Mouse (Mus musculus) CH12.LX (cell line): ENCODE measurements at regions not wholly inside any gene's neighbourhood (a gene's known extent, or its start where the extent isn't known, plus 50 kb on each side); places are given as distances from the start of the nearest gene placed in this dataset.

ENCODE experiments used
- DNase-seq: peaks from one replicate; pipeline ENCODE4 v3.0.0-alpha.2; 2013; ENCODE audit errors: extremely low read depth
- H3K27ac ChIP-seq: 2 replicates; pipeline ENCODE4 v1.5.1; 2012; ENCODE audit warnings: low read depth, mild to moderate bottlenecking, control low read depth, moderate library complexity; ENCODE audit not compliant: insufficient read depth
- H3K27me3 ChIP-seq: replicated peaks from 2 replicates; pipeline ENCODE3; 2012; ENCODE audit warnings: inconsistent platforms
- H3K36me3 ChIP-seq, 2 experiments: replicated peaks in 1 of 2; 2 replicates each; pipeline versions ENCODE3 to v1.6.1; 2012; ENCODE audit warnings: inconsistent platforms in 1 of 2, low read length in 1 of 2, mild to moderate bottlenecking in 1 of 2, mixed read lengths in 1 of 2, moderate library complexity in 1 of 2; ENCODE audit not compliant: control insufficient read depth in 1 of 2, insufficient read depth in 1 of 2
- H3K4me1 ChIP-seq, 2 experiments: 2 replicates each; pipeline ENCODE4 v1.6.1; 2012; ENCODE audit warnings: inconsistent platforms in 1 of 2, moderate library complexity in 1 of 2; ENCODE audit not compliant: insufficient read depth in 2 of 2, control insufficient read depth in 1 of 2
- H3K4me2 ChIP-seq: 2 replicates; pipeline ENCODE4 v1.6.1; 2012; ENCODE audit warnings: low read depth, mild to moderate bottlenecking, control low read depth; ENCODE audit not compliant: poor library complexity, insufficient read depth, severe bottlenecking
- H3K4me3 ChIP-seq, 3 experiments: fragments of 150-350 bp in 1 of 3; sonication (generic) in 1 of 3; replicated peaks in 1 of 3; 2 replicates each; pipeline versions ENCODE3 to v1.5.1; 2011 to 2012; ENCODE audit warnings: low read depth in 2 of 3, low read length in 2 of 3, mild to moderate bottlenecking in 2 of 3, moderate library complexity in 2 of 3, control low read depth in 1 of 3, improper control_type of control experiment in 1 of 3, inconsistent platforms in 1 of 3, mixed read lengths in 1 of 3; ENCODE audit not compliant: poor library complexity in 1 of 3
- H3K79me2 ChIP-seq: replicated peaks from 2 replicates; pipeline ENCODE4 v1.6.1; 2012; ENCODE audit warnings: mild to moderate bottlenecking, moderate library complexity; ENCODE audit not compliant: control insufficient read depth, poor library complexity, insufficient read depth, severe bottlenecking; ENCODE audit errors: extremely low read depth
- H3K9ac ChIP-seq: 2 replicates; pipeline ENCODE4 v1.6.1; 2012; ENCODE audit warnings: low read depth, mild to moderate bottlenecking, control low read depth, moderate library complexity; ENCODE audit not compliant: insufficient read depth
- H3K9me3 ChIP-seq: replicated peaks from 2 replicates; pipeline ENCODE3; 2012; ENCODE audit warnings: low read length, inconsistent platforms, mixed read lengths
- CHD2 ChIP-seq: IDR thresholded peaks from 2 replicates; pipeline ENCODE4 v1.6.1; 2011; ENCODE audit warnings: low read length, improper control_type of control experiment
- CTCF ChIP-seq, 2 experiments: IDR thresholded peaks in 1 of 2; conservative IDR thresholded peaks in 1 of 2; 2 replicates each; pipeline ENCODE4 v1.5.1; 2011 to 2012; ENCODE audit warnings: low read depth in 2 of 2, low read length in 2 of 2, improper control_type of control experiment in 1 of 2, inconsistent platforms in 1 of 2, mild to moderate bottlenecking in 1 of 2, moderate library complexity in 1 of 2
- E2F4 ChIP-seq: IDR thresholded peaks from 2 replicates; pipeline ENCODE4 v1.6.1; 2011; ENCODE audit warnings: low read depth, low read length, improper control_type of control experiment; ENCODE audit not compliant: insufficient replicate concordance
- ELF1 ChIP-seq: IDR thresholded peaks from 2 replicates; pipeline ENCODE4 v1.6.1; 2014; ENCODE audit warnings: low read depth, mild to moderate bottlenecking, inconsistent platforms, low read length, improper control_type of control experiment
- EP300 ChIP-seq: IDR thresholded peaks from 2 replicates; pipeline ENCODE4 v1.6.1; 2011; ENCODE audit warnings: low read length, improper control_type of control experiment
- HCFC1 ChIP-seq: IDR thresholded peaks from 2 replicates; pipeline ENCODE4 v1.6.1; 2012; ENCODE audit warnings: low read depth, mild to moderate bottlenecking, inconsistent platforms, low read length, improper control_type of control experiment
- JUN ChIP-seq: IDR thresholded peaks from 2 replicates; pipeline ENCODE4 v1.6.1; 2011; ENCODE audit warnings: low read depth, mild to moderate bottlenecking, low read length, improper control_type of control experiment, moderate library complexity; ENCODE audit not compliant: insufficient read depth
- KAT2A ChIP-seq: IDR thresholded peaks from 2 replicates; pipeline ENCODE4 v1.6.1; 2012; ENCODE audit warnings: low read length, improper control_type of control experiment, inconsistent platforms; ENCODE audit not compliant: insufficient replicate concordance
- MAFK ChIP-seq: IDR thresholded peaks from 2 replicates; pipeline ENCODE4 v1.6.1; 2011; ENCODE audit warnings: low read length, improper control_type of control experiment; ENCODE audit not compliant: insufficient replicate concordance
- MAX ChIP-seq: IDR thresholded peaks from 2 replicates; pipeline ENCODE4 v1.6.1; 2011; ENCODE audit warnings: low read length, improper control_type of control experiment
- MXI1 ChIP-seq: IDR thresholded peaks from 2 replicates; pipeline ENCODE4 v1.6.1; 2011; ENCODE audit warnings: mild to moderate bottlenecking, low read depth, low read length, improper control_type of control experiment
- RAD21 ChIP-seq: IDR thresholded peaks from 2 replicates; pipeline ENCODE4 v1.6.1; 2011; ENCODE audit warnings: low read depth, mild to moderate bottlenecking, low read length, improper control_type of control experiment, moderate library complexity
- RCOR1 ChIP-seq: conservative IDR thresholded peaks from 2 replicates; pipeline ENCODE4 v1.6.1; 2012; ENCODE audit warnings: low read depth, mild to moderate bottlenecking, inconsistent platforms, low read length, improper control_type of control experiment
- SMC3 ChIP-seq: IDR thresholded peaks from 2 replicates; pipeline ENCODE4 v1.6.1; 2011; ENCODE audit warnings: low read depth, low read length, improper control_type of control experiment
- TBP ChIP-seq: conservative IDR thresholded peaks from 2 replicates; pipeline ENCODE4 v1.6.1; 2011; ENCODE audit warnings: low read depth, low read length, improper control_type of control experiment
- USF1 ChIP-seq: IDR thresholded peaks from 2 replicates; pipeline ENCODE4 v1.6.1; 2014; ENCODE audit warnings: low read depth, mild to moderate bottlenecking, inconsistent platforms, low read length, improper control_type of control experiment
- USF2 ChIP-seq: conservative IDR thresholded peaks from 2 replicates; pipeline ENCODE4 v1.6.1; 2011; ENCODE audit warnings: low read depth, low read length, improper control_type of control experiment
- ZKSCAN1 ChIP-seq: IDR thresholded peaks from 2 replicates; pipeline ENCODE4 v1.6.1; 2012; ENCODE audit warnings: low read depth, inconsistent platforms, low read length, improper control_type of control experiment, borderline replicate concordance
- ZNF384 ChIP-seq: IDR thresholded peaks from 2 replicates; pipeline ENCODE4 v1.6.1; 2012; ENCODE audit warnings: low read depth, low read length, improper control_type of control experiment, inconsistent platforms
- dilution Hi-C: fragments of 300-500 bp; cut with MboI; formaldehyde crosslinking; loops from 2 replicates; pipeline ENCODE4 v1.14.3; 2020; ENCODE audit warnings: low sequenced_read_pairs; ENCODE audit not compliant: extremely low pct_unique_long_range_greater_than_20kb, extremely low pct_ligation_motif_present
- in situ Hi-C: fragments of 300-500 bp; cut with MboI; formaldehyde crosslinking; loops from 3 replicates; pipeline ENCODE4 v1.14.3; 2019; ENCODE audit warnings: low sequenced_read_pairs, low pct_ligation_motif_present, low pct_unique_long_range_greater_than_20kb, mixed read lengths

DNA sequence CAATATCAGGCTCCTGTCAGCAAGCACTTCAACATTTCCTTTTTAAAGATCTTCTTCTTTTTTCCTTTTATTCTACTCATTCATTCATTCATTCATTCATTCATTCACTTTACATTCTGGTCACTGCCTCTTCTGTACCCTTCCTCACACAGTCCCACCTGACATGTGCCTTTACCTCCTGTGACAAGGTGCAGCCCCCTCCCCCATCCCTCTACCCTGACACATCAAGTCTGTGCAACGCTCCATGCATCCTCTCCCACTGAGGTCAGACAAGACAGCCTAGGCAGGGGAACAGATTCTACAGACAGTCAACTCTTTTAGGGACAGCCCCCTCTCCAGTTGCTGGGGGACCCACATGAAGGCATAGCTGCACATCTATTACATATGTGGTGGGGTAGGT lies 380.5 kb downstream of the Tmem161b start:
- Histone ChIP-seq H3K4me3 (no peak overlapping the region), H3K9ac (no peak overlapping the region), H3K36me3 (no peaks in the 10 kb centered on the region), H3K27ac (no peak overlapping the region), H3K9me3 (no peaks in the 10 kb centered on the region), H3K4me2 (no peak overlapping the region), H3K27me3 (no peaks in the 10 kb centered on the region), H3K4me1 (peaks cover 0 to 13% of the 10 kb centered on the region in 2 experiments; a peak in 2 of 4 replicates), H3K79me2 (no peaks in the 10 kb centered on the region)
- dilution Hi-C loops (no loop called here), in situ Hi-C loops (no loop called here)
- no peak for TF ChIP-seq ZKSCAN1
- TF ChIP-seq MAX = no peak
- TF ChIP-seq SMC3 = no peak
- no peak for TF ChIP-seq MXI1
- no peak for TF ChIP-seq USF1
- no peak for TF ChIP-seq JUN
- TF ChIP-seq EP300 = no peak
- no peak for TF ChIP-seq KAT2A
- no peak for TF ChIP-seq CHD2
- TF ChIP-seq RCOR1 = no peak
- TF ChIP-seq ELF1 = no peak
- no peak for TF ChIP-seq USF2
- TF ChIP-seq MAFK = no peak
- no peak for DNase-seq

DNA sequence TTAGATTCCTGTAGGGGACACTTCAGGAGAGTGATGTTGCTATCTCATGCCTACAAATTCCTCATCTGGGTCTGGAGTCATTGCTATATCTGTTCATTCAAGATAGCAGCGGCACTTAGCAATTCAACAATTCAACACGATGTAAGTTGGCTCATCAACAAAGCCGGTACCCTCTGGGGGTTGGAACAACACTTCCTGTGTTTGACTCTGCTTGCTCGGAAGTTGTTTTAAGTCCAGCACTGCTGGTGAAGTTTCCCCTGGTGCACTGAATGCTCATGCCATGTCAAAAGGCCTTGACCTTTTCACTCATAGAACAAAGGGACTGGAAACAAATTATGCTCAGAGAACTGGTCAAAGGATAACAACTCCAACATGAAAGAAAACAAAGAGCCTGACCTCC lies 390.4 kb downstream of the Tmem161b start:
- DNase-seq = no peak
- Histone ChIP-seq H3K9me3 (no peaks in the 10 kb centered on the region), H3K27me3 (no peaks in the 10 kb centered on the region), H3K79me2 (no peaks in the 10 kb centered on the region), H3K36me3 (no peaks in the 10 kb centered on the region), H3K4me2 (no peak overlapping the region), H3K9ac (no peak overlapping the region), H3K27ac (no peak overlapping the region), H3K4me3 (no peak overlapping the region), H3K4me1 (no peaks in the 10 kb centered on the region; a peak in 1 of 4 replicates)
- TF ChIP-seq HCFC1 (no peak), TBP (no peak)
- dilution Hi-C loops (no loop called here), in situ Hi-C loops (no loop called here)

DNA sequence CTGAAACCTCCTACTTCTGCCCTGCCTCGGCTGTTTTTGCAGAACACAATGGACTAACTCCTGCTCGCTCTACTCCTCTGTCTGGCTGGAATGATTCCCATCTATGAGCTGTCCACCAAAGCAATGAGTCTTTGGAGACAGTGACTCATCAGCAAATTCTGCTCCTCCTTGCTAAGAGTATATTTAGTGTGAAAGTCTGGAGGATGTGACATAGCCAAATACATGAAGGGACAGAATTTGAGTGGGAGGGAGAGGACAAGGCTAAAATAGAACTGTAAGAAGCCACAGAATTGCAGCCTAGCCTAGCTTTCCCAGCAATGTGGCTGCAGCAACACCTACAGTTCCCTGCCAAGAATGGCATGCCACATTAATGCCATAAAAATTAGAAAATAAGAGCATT lies 390.9 kb downstream of the Tmem161b start:
- H3K4me2 ChIP-seq = no peak overlapping the region
- dilution Hi-C loops (no loop called here), in situ Hi-C loops (no loop called here)
- TF ChIP-seq RAD21 = peak; percentile 46
- TF ChIP-seq ZNF384 = no peak
- no peak for TF ChIP-seq TBP
- TF ChIP-seq E2F4 = no peak
- TF ChIP-seq SMC3 = peak; percentile 14; the same call in 1 of the 2 replicates
- TF ChIP-seq CTCF (conservative IDR thresholded peaks at IDR 0.05 in 1 of 2, IDR thresholded peaks at IDR 0.05 in 1 of 2; ENCODE audit: low read depth in 2 of 2, low read length in 2 of 2) = peak in 1 of 2 experiments; percentile 38; a peak in 2 of 4 replicates
- no peak for DNase-seq
- no peak overlapping the region for H3K9ac ChIP-seq
- H3K79me2 ChIP-seq = no peaks in the 10 kb centered on the region
- no peaks in the 10 kb centered on the region for H3K9me3 ChIP-seq
- H3K27ac ChIP-seq = no peak overlapping the region
- H3K27me3 ChIP-seq = no peaks in the 10 kb centered on the region
- no peaks in the 10 kb centered on the region; a peak in 1 of 4 replicates for H3K4me1 ChIP-seq
- H3K36me3 ChIP-seq = no peaks in the 10 kb centered on the region
- H3K4me3 ChIP-seq = no peak overlapping the region
